Mouse (Mus musculus) left cerebral cortex, postnatal 14 days (tissue): ENCODE results near the gene Map4k4. TPM values are rescaled to one million over a fixed set of nuclear protein-coding genes. Genes with fewer than 3 reads are reported as not detected.

Experiments
- DNase-seq, 2 experiments: peaks; one replicate each; pipeline ENCODE4 v3.0.0; 2021 to 2022; ENCODE audit warnings: low spot score in 2 of 2, mixed read lengths in 1 of 2
- intact Hi-C: fragments of 180-260 bp; cut with DNase I; formaldehyde crosslinking; loops from one replicate; pipeline ENCODE4 v1.15.1; 2025
- total RNA-seq, 2 experiments: library from RNA; stranded (reverse); gene quantifications; 2 replicates each; pipeline ENCODE4 v1.2.3; 2021

Gene Map4k4
- total RNA-seq, 2 experiments from 2014 or later: 145 to 157 TPM

- no peak for DNase-seq
- intact Hi-C loops: no loop called here
Measured at GRCm38 (mm10) chr1:39949205-39949604, 48.5 kb downstream of the Map4k4 start.

GRCm38 (mm10) chr1:39949790-39950462 lies 49.2 kb downstream of the Map4k4 start:
- intact Hi-C loops: no loop called here

GRCm38 (mm10) chr1:39950590-39950989 lies 49.9 kb downstream of the Map4k4 start:
- intact Hi-C loops: no loop called here
- no peak for DNase-seq

More at GRCm38 (mm10) chr1:39949790-39950462, 49.2 kb downstream of the Map4k4 start:
- no peak for DNase-seq

- no peak for DNase-seq
- intact Hi-C loops: no loop called here
Measured at GRCm38 (mm10) chr1:39954652-39955051, 53.9 kb downstream of the Map4k4 start.

GRCm38 (mm10) chr1:39956712-39957111 lies 56.0 kb downstream of the Map4k4 start:
- intact Hi-C loops: no loop called here
- DNase-seq: no peak

- DNase-seq: no peak
- intact Hi-C loops: no loop called here
Measured at GRCm38 (mm10) chr1:39957981-39958380, 57.3 kb downstream of the Map4k4 start.

GRCm38 (mm10) chr1:39960623-39961022 lies 59.9 kb downstream of the Map4k4 start:
- intact Hi-C loops: no loop called here
- DNase-seq: no peak

GRCm38 (mm10) chr1:39961113-39961512 lies 60.4 kb downstream of the Map4k4 start:
- no peak for DNase-seq
- intact Hi-C loops: no loop called here

- DNase-seq: no peak
- intact Hi-C loops: no loop called here
Measured at GRCm38 (mm10) chr1:39962321-39962720, 61.6 kb downstream of the Map4k4 start.

GRCm38 (mm10) chr1:39962840-39963239 lies 62.1 kb downstream of the Map4k4 start:
- intact Hi-C loops: no loop called here
- peak; percentile 51 to 64 for DNase-seq

GRCm38 (mm10) chr1:39963821-39964220 lies 63.1 kb downstream of the Map4k4 start:
- intact Hi-C loops: no loop called here
- no peak for DNase-seq

- intact Hi-C loops: no loop called here
- DNase-seq: no peak
Measured at GRCm38 (mm10) chr1:39964427-39964826, 63.7 kb downstream of the Map4k4 start.

GRCm38 (mm10) chr1:39965461-39965860 lies 64.7 kb downstream of the Map4k4 start:
- DNase-seq: no peak
- intact Hi-C loops: no loop called here

- no peak for DNase-seq
- intact Hi-C loops: no loop called here
Measured at GRCm38 (mm10) chr1:39968999-39969398, 68.3 kb downstream of the Map4k4 start.

- intact Hi-C loops: no loop called here
- DNase-seq: no peak
Measured at GRCm38 (mm10) chr1:39969771-39970406, 69.2 kb downstream of the Map4k4 start.

GRCm38 (mm10) chr1:39972411-39972810 lies 71.7 kb downstream of the Map4k4 start:
- DNase-seq: no peak
- intact Hi-C loops: no loop called here

- DNase-seq: no peak
- intact Hi-C loops: no loop called here
Measured at GRCm38 (mm10) chr1:39973911-39974310, 73.2 kb downstream of the Map4k4 start.

- intact Hi-C loops: loop anchor here (5.0 kb wide), 2 partner anchors 33 to 213 kb away; no protein-coding TSS in a partner anchor
Measured at GRCm38 (mm10) chr1:39975005-39975404, 74.3 kb downstream of the Map4k4 start.

GRCm38 (mm10) chr1:39976107-39976506 lies 75.4 kb downstream of the Map4k4 start:
- no peak for DNase-seq
- intact Hi-C loops: loop anchor here (5.0 kb wide), 2 partner anchors 34 to 214 kb away; no protein-coding TSS in a partner anchor

More at GRCm38 (mm10) chr1:39975005-39975404, 74.3 kb downstream of the Map4k4 start:
- DNase-seq: no peak

- DNase-seq: no peak
- intact Hi-C loops: loop anchor here (5.0 kb wide), 2 partner anchors 35 to 215 kb away; no protein-coding TSS in a partner anchor
Measured at GRCm38 (mm10) chr1:39976847-39977744, 76.4 kb downstream of the Map4k4 start.
